Mouse (Mus musculus) hindbrain, postnatal 0 days (tissue): ENCODE measurements around the gene Pla2g4c. TPM values are rescaled to one million over a fixed set of nuclear protein-coding genes. Genes with fewer than 3 reads are reported as not detected.
A peak's percentile ranks its signal among the peaks of the same experiment; 100 is the strongest.
"Not testable (repeated sequence)": the region's sequence is repeated elsewhere in the genome, so short reads cannot be mapped to it uniquely, and the experiment has no call there.

Experiments
- ATAC-seq: fragments of 200-750 bp; cut with Nextera tagmentation; 2 replicates; pipeline ENCODE4 v1.8.0; 2017; ENCODE audit warnings: mild to moderate bottlenecking, moderate TSS enrichment, moderate library complexity
- DNase-seq: peaks from one replicate; pipeline ENCODE4 v3.0.0-alpha.2; 2015; ENCODE audit warnings: low spot score
- H3K27ac ChIP-seq: fragments of 300-500 bp; sonication (generic); 2 replicates; pipeline ENCODE4 v1.5.1; 2014; ENCODE audit warnings: mild to moderate bottlenecking
- H3K27me3 ChIP-seq: fragments of 300-500 bp; sonication (generic); 2 replicates; pipeline ENCODE4 v1.6.1; 2014; ENCODE audit warnings: low read length, mixed read lengths; ENCODE audit not compliant: insufficient read depth
- H3K36me3 ChIP-seq: fragments of 300-500 bp; sonication (generic); 2 replicates; pipeline ENCODE4 v1.6.1; 2014; ENCODE audit warnings: low read length, mixed read lengths; ENCODE audit not compliant: insufficient read depth
- H3K4me1 ChIP-seq: fragments of 300-500 bp; sonication (generic); 2 replicates; pipeline ENCODE4 v1.6.1; 2014; ENCODE audit warnings: antibody characterized with exemption, low read length, mixed read lengths; ENCODE audit not compliant: insufficient read depth
- H3K4me2 ChIP-seq: fragments of 300-500 bp; sonication (generic); 2 replicates; pipeline ENCODE4 v1.6.1; 2014; ENCODE audit warnings: low read depth, mild to moderate bottlenecking, low read length, moderate library complexity, mixed read lengths
- H3K4me3 ChIP-seq: fragments of 300-500 bp; sonication (generic); 2 replicates; pipeline ENCODE4 v1.5.1; 2014; ENCODE audit warnings: low read length
- H3K9ac ChIP-seq: fragments of 300-500 bp; sonication (generic); replicated peaks from 2 replicates; pipeline ENCODE4 v1.6.1; 2014; ENCODE audit warnings: mild to moderate bottlenecking, low read length, moderate library complexity, mixed read lengths
- H3K9me3 ChIP-seq: fragments of 300-500 bp; sonication (generic); 2 replicates; pipeline ENCODE4 v1.6.1; 2016; ENCODE audit warnings: low read length, mixed read lengths
- CTCF ChIP-seq: IDR thresholded peaks from 2 replicates; pipeline ENCODE4 v1.5.1; 2016; ENCODE audit warnings: antibody characterized with exemption, control low read depth, low read depth
- WGBS: fragments of 180-500 bp; shearing (Covaris S2); extraction: QIAGEN DNeasy Blood & Tissue Kit; methylation state at CpG from one replicate; pipeline ENCODE4 v1.1.7; 2014; 5-methylcytosine and 5-hydroxymethylcytosine counted together
- polyA plus RNA-seq: library from polyadenylated mRNA; unstranded; fragments of >200 nt; fragmentation: Nextera tagmentation; extraction: Ambion mirVana; gene quantifications from 2 replicates; pipeline ENCODE4 v1.2.1, GENCODE M21; 2015
- total RNA-seq: library from RNA; depleted of rRNA; stranded (reverse); fragments of >200 nt; gene quantifications from 2 replicates; pipeline ENCODE4 v1.2.3, GENCODE M21; 2014; rRNA removed

The Pla2g4c gene
- total RNA-seq (0.84 TPM in 1 of 2 replicates, not detected in the other), polyA plus RNA-seq (0.19 and 0.44 TPM in 2 replicates)

DNA sequence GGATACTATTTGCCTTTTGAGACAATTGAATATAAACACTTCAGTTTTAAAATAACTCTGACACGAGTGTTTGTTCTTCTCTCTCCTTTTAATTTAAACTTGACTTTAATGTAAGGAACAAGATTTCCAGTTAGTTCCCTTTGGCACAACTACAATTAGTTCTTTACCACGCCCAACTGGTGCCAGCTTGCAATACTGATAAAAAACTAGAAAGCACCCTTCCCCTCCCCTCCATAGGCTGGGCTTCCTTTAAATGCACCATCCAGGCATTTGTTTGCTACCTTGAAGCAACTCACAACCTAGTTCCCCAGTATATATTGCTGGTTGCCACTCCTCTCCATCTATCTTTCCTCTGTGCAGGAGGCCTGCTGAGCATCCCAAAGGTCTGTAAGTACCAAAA, at the start of gene Pla2g4c:
Pla2g4c (plus strand) TSS at position 340 of the 400 bp plus-strand sequence.
- WGBS: 89% methylated on average over 2 of the region's 2 CpGs
- Histone ChIP-seq H3K9me3 (no peaks in the 10 kb centered on the region), H3K4me1 (no peaks in the 10 kb centered on the region), H3K36me3 (no peaks in the 10 kb centered on the region), H3K4me3 (no peak within 1 kb of the TSS), H3K9ac (no peak within 1 kb of the TSS), H3K27me3 (no peaks in the 10 kb centered on the region), H3K27ac (no peak within 1 kb of the TSS), H3K4me2 (no peak within 1 kb of the TSS)
- no peak for TF ChIP-seq CTCF
- no peak for DNase-seq
- ATAC-seq: no peak

DNA sequence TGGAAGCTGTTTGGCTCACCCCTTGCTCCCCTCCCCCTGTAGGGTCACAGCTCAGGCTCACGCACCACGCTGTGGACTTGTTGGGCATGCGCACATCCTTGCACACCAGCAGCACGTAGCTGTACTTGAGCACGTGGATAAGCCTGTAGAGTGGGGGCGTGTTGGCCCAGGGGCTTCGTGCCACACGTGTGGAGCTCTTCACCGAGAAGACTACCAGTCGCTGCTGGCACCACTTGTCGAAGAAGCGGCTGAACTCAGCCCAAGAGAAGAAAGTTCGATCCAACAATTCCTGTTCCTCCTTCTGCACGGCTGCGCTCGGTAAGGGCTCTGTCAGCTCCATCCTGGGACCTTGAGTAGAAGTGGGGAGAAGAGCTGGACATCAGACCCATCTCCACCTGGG, 47.4 kb upstream of the Pla2g4c start, which contains the start of gene Lig1:
Lig1 (plus strand) TSS at position 203 of the 400 bp plus-strand sequence.
- DNase-seq: no peak
- Histone ChIP-seq H3K27me3 (no peaks in the 10 kb centered on the region), H3K27ac (peak within 1 kb of the TSS; percentile 72), H3K4me1 (no peaks in the 10 kb centered on the region), H3K4me2 (peak within 1 kb of the TSS; percentile 80), H3K9ac (peak within 1 kb of the TSS; percentile 70), H3K9me3 (no peaks in the 10 kb centered on the region), H3K36me3 (no peaks in the 10 kb centered on the region; the same call in none of the 2 replicates), H3K4me3 (peak within 1 kb of the TSS; percentile 43)
- no peak for TF ChIP-seq CTCF
- ATAC-seq: no peak
- 98% methylated on average over 16 of the region's 16 CpGs for WGBS

DNA sequence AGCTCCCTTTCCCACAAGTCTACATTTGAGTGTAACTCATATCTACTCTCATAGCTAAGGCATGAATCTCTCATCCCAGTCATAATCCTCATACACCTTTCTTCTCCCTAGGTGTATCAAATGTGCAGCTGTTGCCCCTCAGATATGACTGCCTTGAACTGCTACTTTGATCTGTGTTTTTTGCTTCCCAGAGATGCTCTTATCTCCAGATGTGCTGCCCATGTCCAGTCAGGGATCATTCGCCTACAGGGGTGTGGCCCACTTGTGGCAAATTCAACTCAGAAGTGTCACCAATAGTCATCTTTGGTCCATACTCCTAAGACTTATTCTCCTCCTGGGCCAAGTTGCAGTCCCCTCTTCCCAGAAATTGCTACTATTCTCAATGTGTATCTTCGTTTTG, 46.6 kb upstream of the Pla2g4c start:
- Histone ChIP-seq H3K27me3 (no peaks in the 10 kb centered on the region), H3K27ac (peak overlapping the region; percentile 72; the same call in 1 of the 2 replicates), H3K36me3 (no peaks in the 10 kb centered on the region; the same call in none of the 2 replicates), H3K4me1 (no peaks in the 10 kb centered on the region), H3K9me3 (no peaks in the 10 kb centered on the region), H3K4me3 (peak overlapping the region; percentile 43), H3K4me2 (peak overlapping the region; percentile 80), H3K9ac (peak overlapping the region; percentile 70)
- 24% methylated on average over 2 of the region's 2 CpGs for whole genome bisulfite sequencing
- no peak for TF ChIP-seq CTCF
- ATAC-seq (peak; percentile 1; the same call in 1 of the 2 replicates), DNase-seq (no peak)

GRCm38 (mm10) chr7:13278308-13278891, 46.1 kb upstream of the Pla2g4c start, which contains the start of gene Zswim9:
Gene Zswim9 (minus strand): TSS chr7:13278721.
- no peaks in the 10 kb centered on the region; the same call in none of the 2 replicates for H3K36me3 ChIP-seq
- ATAC-seq: peak; percentile 99

GRCm38 (mm10) chr7:13278957-13279356, 45.5 kb upstream of the Pla2g4c start:
- DNase-seq, H3K27me3 ChIP-seq, H3K4me1 ChIP-seq, H3K36me3 ChIP-seq, H3K9me3 ChIP-seq: not testable (repeated sequence)
- H3K27ac ChIP-seq: 0 out of 2 replicates have a peak overlapping the region, but pooled peaks have one; percentile 72
- peak overlapping the region; percentile 70; the same call in 1 of the 2 replicates for H3K9ac ChIP-seq
- peak; percentile 67 for ATAC-seq
- peak overlapping the region; percentile 43 for H3K4me3 ChIP-seq
- WGBS: under 1% methylated on average over 14 of the region's 29 CpGs
- H3K4me2 ChIP-seq: peak overlapping the region; percentile 80

More at GRCm38 (mm10) chr7:13278308-13278891, 46.1 kb upstream of the Pla2g4c start, which contains the start of gene Zswim9:
- Histone ChIP-seq H3K4me1 (no peaks in the 10 kb centered on the region), H3K27ac (peak within 1 kb of the TSS; percentile 72), H3K4me2 (peak within 1 kb of the TSS; percentile 80), H3K4me3 (peak within 1 kb of the TSS; percentile 43), H3K27me3 (no peaks in the 10 kb centered on the region), H3K9me3 (no peaks in the 10 kb centered on the region), H3K9ac (peak within 1 kb of the TSS; percentile 70)
- under 1% methylated on average over 39 of the region's 39 CpGs for WGBS
- DNase-seq: peak; percentile 97
- no peak for TF ChIP-seq CTCF

DNA sequence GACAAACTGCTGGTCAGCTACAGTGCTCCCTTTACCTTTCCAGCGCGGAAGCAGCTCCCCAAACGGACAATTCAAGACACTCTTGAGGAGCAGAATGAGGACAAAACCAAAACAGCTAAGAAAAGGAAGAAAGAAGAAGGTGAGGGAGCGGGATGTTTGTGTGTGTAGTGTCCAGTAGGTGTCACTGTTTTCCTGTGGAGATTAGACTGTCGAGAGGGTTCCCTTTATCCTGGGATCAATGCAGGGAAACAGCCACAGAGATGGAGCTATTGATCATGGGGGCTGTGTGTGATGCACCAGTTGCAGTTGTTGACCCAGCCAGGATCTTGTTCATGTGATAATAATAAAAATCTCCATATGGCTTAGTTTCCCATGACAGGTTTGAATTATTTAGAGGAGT, 35.8 kb upstream of the Pla2g4c start:
- peak; percentile 81 for TF ChIP-seq CTCF

More for the DNA sequence above, 35.8 kb upstream of the Pla2g4c start:
- DNase-seq: peak; percentile 62
- Histone ChIP-seq H3K27ac (no peak overlapping the region), H3K9me3 (no peaks in the 10 kb centered on the region), H3K27me3 (no peaks in the 10 kb centered on the region), H3K36me3 (peaks cover 64% of the 10 kb centered on the region), H3K9ac (no peak overlapping the region), H3K4me2 (no peak overlapping the region), H3K4me1 (no peaks in the 10 kb centered on the region), H3K4me3 (no peak overlapping the region)
- peak; percentile 63; the same call in 1 of the 2 replicates for ATAC-seq
- WGBS: 43% methylated on average over 5 of the region's 5 CpGs
